Mouse (Mus musculus) neural tube, embryonic 10.5 days (tissue): ENCODE measurements around the gene Nr2e1.

Source experiments
- DNase-seq: peaks from one replicate; pipeline ENCODE4 v3.0.0-alpha.2; 2017; ENCODE audit warnings: low spot score; ENCODE audit errors: extremely low spot score

Gene Nr2e1

GRCm38 (mm10) chr10:42559581-42560200 lies 23.7 kb downstream of the Nr2e1 start:
- no peak for DNase-seq

- DNase-seq: no peak
Observed at GRCm38 (mm10) chr10:42546507-42546906, 36.9 kb downstream of the Nr2e1 start.

GRCm38 (mm10) chr10:42545707-42546503 lies 37.5 kb downstream of the Nr2e1 start:
- no peak for DNase-seq

GRCm38 (mm10) chr10:42537571-42538316 lies 45.7 kb downstream of the Nr2e1 start:
- DNase-seq: no peak

- DNase-seq: no peak
Observed at GRCm38 (mm10) chr10:42533836-42534453, 49.5 kb downstream of the Nr2e1 start.

- no peak for DNase-seq
Observed at GRCm38 (mm10) chr10:42525682-42526081, 57.8 kb downstream of the Nr2e1 start.

- no peak for DNase-seq
Observed at GRCm38 (mm10) chr10:42523556-42524162, 59.8 kb downstream of the Nr2e1 start.

- DNase-seq: no peak
Observed at GRCm38 (mm10) chr10:42522912-42523311, 60.5 kb downstream of the Nr2e1 start.

GRCm38 (mm10) chr10:42521315-42521981 lies 62.0 kb downstream of the Nr2e1 start:
- DNase-seq: no peak

GRCm38 (mm10) chr10:42518363-42518762 lies 65.1 kb downstream of the Nr2e1 start:
- DNase-seq: no peak

- no peak for DNase-seq
Observed at GRCm38 (mm10) chr10:42514125-42514524, 69.3 kb downstream of the Nr2e1 start.
